Mouse (Mus musculus) embryonic facial prominence, embryonic 10.5 days (tissue): Measurements from ENCODE around the gene Rest. TPM values are rescaled to one million over a fixed set of nuclear protein-coding genes. Genes with fewer than 3 reads are reported as not detected.

Experiments
- DNase-seq: peaks from one replicate; pipeline ENCODE4 v3.0.0-alpha.2; 2017; ENCODE audit warnings: low spot score
- H3K27ac ChIP-seq: fragments of 300-500 bp; sonication (generic); replicated peaks from 2 replicates; pipeline ENCODE4 v1.5.1; 2016; ENCODE audit warnings: mild to moderate bottlenecking
- H3K27me3 ChIP-seq: fragments of 300-500 bp; sonication (generic); replicated peaks from 2 replicates; pipeline ENCODE4 v1.6.1; 2016; ENCODE audit warnings: low read depth, mild to moderate bottlenecking; ENCODE audit not compliant: poor library complexity, severe bottlenecking
- H3K36me3 ChIP-seq: fragments of 300-500 bp; sonication (generic); replicated peaks from 2 replicates; pipeline ENCODE4 v1.6.1; 2016; ENCODE audit warnings: mild to moderate bottlenecking, moderate library complexity
- H3K4me1 ChIP-seq: fragments of 300-500 bp; sonication (generic); 2 replicates; pipeline ENCODE4 v1.6.1; 2016
- H3K4me3 ChIP-seq: fragments of 300-500 bp; sonication (generic); 2 replicates; pipeline ENCODE4 v1.5.1; 2016; ENCODE audit warnings: mild to moderate bottlenecking, moderate library complexity
- H3K9me3 ChIP-seq: fragments of 300-500 bp; sonication (generic); 2 replicates; pipeline ENCODE4 v1.6.1; 2016; ENCODE audit warnings: mild to moderate bottlenecking
- WGBS: fragments of 180-500 bp; shearing (Covaris S2); methylation state at CpG from one replicate; pipeline ENCODE4 v1.1.7; 2016; 5-methylcytosine and 5-hydroxymethylcytosine counted together
- polyA plus RNA-seq: library from polyadenylated mRNA; unstranded; fragments of >200 nt; fragmentation: Nextera tagmentation; extraction: Ambion mirVana; gene quantifications from 2 replicates; pipeline ENCODE4 v1.2.1, GENCODE M21; 2016

Rest gene
- polyA plus RNA-seq, 1 experiment from 2014 or later: 37.7 TPM

- DNase-seq: no peak
- Histone ChIP-seq H3K4me3 (no peak overlapping the region), H3K27ac (no peak overlapping the region), H3K27me3 (no peaks in the 10 kb centered on the region), H3K36me3 (peaks cover 97% of the 10 kb centered on the region), H3K4me1 (no peaks in the 10 kb centered on the region), H3K9me3 (no peaks in the 10 kb centered on the region)
- WGBS: 93% methylated on average over 7 of the region's 7 CpGs
These were observed 27.7 kb downstream of the Rest start for GRCm38 (mm10) chr5:77292803-77293522.

GRCm38 (mm10) chr5:77299486-77299885 lies 34.2 kb downstream of the Rest start:
- no peak for DNase-seq
- Histone ChIP-seq H3K27ac (no peak overlapping the region), H3K27me3 (no peaks in the 10 kb centered on the region), H3K4me1 (no peaks in the 10 kb centered on the region), H3K9me3 (no peaks in the 10 kb centered on the region), H3K36me3 (peaks cover 91% of the 10 kb centered on the region), H3K4me3 (no peak overlapping the region)
- WGBS: 94% methylated on average over 2 of the region's 2 CpGs

- no peak overlapping the region for H3K4me3 ChIP-seq
- no peaks in the 10 kb centered on the region for H3K4me1 ChIP-seq
- H3K27ac ChIP-seq: no peak overlapping the region
- no peaks in the 10 kb centered on the region for H3K9me3 ChIP-seq
- no peak for DNase-seq
- peaks cover 93% of the 10 kb centered on the region for H3K36me3 ChIP-seq
- no peaks in the 10 kb centered on the region for H3K27me3 ChIP-seq
- 88% methylated on average over 6 of the region's 6 CpGs for WGBS
These were observed 36.1 kb downstream of the Rest start for GRCm38 (mm10) chr5:77301296-77301903.

GRCm38 (mm10) chr5:77307821-77308553 lies 42.7 kb downstream of the Rest start:
- 83% methylated on average over 5 of the region's 5 CpGs for WGBS
- peak overlapping the region; percentile 71 for H3K4me3 ChIP-seq
- no peaks in the 10 kb centered on the region for H3K27me3 ChIP-seq
- no peak for DNase-seq
- H3K9me3 ChIP-seq: no peaks in the 10 kb centered on the region
- peaks cover 30% of the 10 kb centered on the region for H3K4me1 ChIP-seq
- peaks cover 57% of the 10 kb centered on the region for H3K36me3 ChIP-seq
- H3K27ac ChIP-seq: no peak overlapping the region

GRCm38 (mm10) chr5:77309051-77309906 lies 44.0 kb downstream of the Rest start:
- H3K27me3 ChIP-seq: no peaks in the 10 kb centered on the region
- DNase-seq: no peak
- peak overlapping the region; percentile 93 for H3K27ac ChIP-seq
- H3K36me3 ChIP-seq: peaks cover 57% of the 10 kb centered on the region
- H3K4me1 ChIP-seq: peaks cover 30% of the 10 kb centered on the region
- under 1% methylated on average over 76 of the region's 76 CpGs for WGBS
- H3K4me3 ChIP-seq: peak overlapping the region; percentile 71
- no peaks in the 10 kb centered on the region for H3K9me3 ChIP-seq

- peak; percentile 98 for DNase-seq
- Histone ChIP-seq H3K9me3 (no peaks in the 10 kb centered on the region), H3K27me3 (no peaks in the 10 kb centered on the region), H3K27ac (peak within 1 kb of the TSS; percentile 93), H3K4me3 (peak within 1 kb of the TSS; percentile 71), H3K36me3 (peaks cover 57% of the 10 kb centered on the region), H3K4me1 (peaks cover 30% of the 10 kb centered on the region)
- under 1% methylated on average over 85 of the region's 85 CpGs for WGBS
These were observed 44.9 kb downstream of the Rest start, which contains the start of the genes Noa1 and Polr2b for GRCm38 (mm10) chr5:77309924-77310772. Noa1 (minus strand) TSS chr5:77310084. Polr2b (plus strand) TSS chr5:77310147.

GRCm38 (mm10) chr5:77314206-77314605 lies 48.9 kb downstream of the Rest start:
- 94% methylated on average over 4 of the region's 4 CpGs for WGBS
- Histone ChIP-seq H3K4me3 (no peak overlapping the region), H3K27me3 (no peaks in the 10 kb centered on the region), H3K9me3 (no peaks in the 10 kb centered on the region), H3K4me1 (peaks cover 13% of the 10 kb centered on the region), H3K27ac (no peak overlapping the region), H3K36me3 (peaks cover 74% of the 10 kb centered on the region)
- no peak for DNase-seq

- H3K4me3 ChIP-seq: no peak overlapping the region
- H3K4me1 ChIP-seq: peaks cover 13% of the 10 kb centered on the region
- peaks cover 79% of the 10 kb centered on the region for H3K36me3 ChIP-seq
- H3K27ac ChIP-seq: no peak overlapping the region
- WGBS: 92% methylated on average over 6 of the region's 6 CpGs
- DNase-seq: no peak
- no peaks in the 10 kb centered on the region for H3K9me3 ChIP-seq
- H3K27me3 ChIP-seq: no peaks in the 10 kb centered on the region
These were observed 49.7 kb downstream of the Rest start for GRCm38 (mm10) chr5:77314986-77315385.

- no peak overlapping the region for H3K27ac ChIP-seq
- no peak for DNase-seq
- H3K27me3 ChIP-seq: no peaks in the 10 kb centered on the region
- 89% methylated on average over 1 of the region's 1 CpGs for WGBS
- H3K36me3 ChIP-seq: peaks cover 99% of the 10 kb centered on the region
- no peaks in the 10 kb centered on the region for H3K4me1 ChIP-seq
- H3K4me3 ChIP-seq: no peak overlapping the region
- H3K9me3 ChIP-seq: no peaks in the 10 kb centered on the region
These were observed 59.6 kb downstream of the Rest start for GRCm38 (mm10) chr5:77324936-77325335.

- H3K9me3 ChIP-seq: no peaks in the 10 kb centered on the region
- WGBS: 79% methylated on average over 5 of the region's 5 CpGs
- H3K4me1 ChIP-seq: no peaks in the 10 kb centered on the region
- H3K4me3 ChIP-seq: no peak overlapping the region
- no peak for DNase-seq
- H3K27ac ChIP-seq: no peak overlapping the region
- no peaks in the 10 kb centered on the region for H3K27me3 ChIP-seq
- H3K36me3 ChIP-seq: peaks cover 99% of the 10 kb centered on the region
These were observed 64.9 kb downstream of the Rest start for GRCm38 (mm10) chr5:77330154-77330553.
